Mouse (Mus musculus) liver, adult 2 months (tissue): ENCODE measurements around the gene Rcor1. TPM values are rescaled to one million over a fixed set of nuclear protein-coding genes. Genes with fewer than 3 reads are reported as not detected.

Source experiments
- DNase-seq: peaks from one replicate; pipeline ENCODE4 v3.0.0-alpha.2; 2011; ENCODE audit warnings: low read depth, low spot score; ENCODE audit errors: extremely low read depth
- H3K27ac ChIP-seq: fragments of 200-500 bp; replicated peaks from 2 replicates; pipeline ENCODE4 v1.5.1; 2012; ENCODE audit warnings: low read depth, mild to moderate bottlenecking, control low read depth, inconsistent platforms, low read length; ENCODE audit not compliant: insufficient read depth
- H3K27me3 ChIP-seq: fragments of 200-500 bp; 2 replicates; pipeline ENCODE4 v1.6.1; 2012; ENCODE audit warnings: mild to moderate bottlenecking, moderate library complexity, low read length, inconsistent platforms; ENCODE audit not compliant: control insufficient read depth, insufficient read depth
- H3K36me3 ChIP-seq: fragments of 200-500 bp; 2 replicates; pipeline ENCODE4 v1.6.1; 2012; ENCODE audit warnings: low read length, inconsistent platforms; ENCODE audit not compliant: control insufficient read depth, insufficient read depth
- H3K4me1 ChIP-seq: fragments of 200-500 bp; 2 replicates; pipeline ENCODE4 v1.6.1; 2011; ENCODE audit warnings: low read length; ENCODE audit not compliant: control insufficient read depth, insufficient read depth
- H3K4me3 ChIP-seq: fragments of 200-500 bp; 2 replicates; pipeline ENCODE4 v1.5.1; 2011; ENCODE audit warnings: low read depth, mild to moderate bottlenecking, control low read depth, low read length, moderate library complexity; ENCODE audit not compliant: insufficient read depth
- H3K79me2 ChIP-seq: fragments of 200-500 bp; 2 replicates; pipeline ENCODE4 v1.6.1; 2012; ENCODE audit warnings: inconsistent platforms, mild to moderate bottlenecking, low read length, moderate library complexity; ENCODE audit not compliant: control insufficient read depth, insufficient read depth
- H3K9ac ChIP-seq: fragments of 200-500 bp; 2 replicates; pipeline ENCODE4 v1.6.1; 2012; ENCODE audit warnings: low read depth, mild to moderate bottlenecking, control low read depth, inconsistent platforms, low read length
- CTCF ChIP-seq: fragments of 200-500 bp; IDR thresholded peaks from 2 replicates; pipeline ENCODE4 v1.5.1; 2011; ENCODE audit warnings: low read depth, low read length, control low read depth
- POLR2A ChIP-seq: fragments of 200-500 bp; IDR thresholded peaks from 2 replicates; pipeline ENCODE4 v1.6.1; 2011; ENCODE audit warnings: low read length, control low read depth; ENCODE audit not compliant: insufficient read depth; ENCODE audit errors: extremely low read depth
- WGBS: fragments of 180-500 bp; shearing (Covaris S2); methylation state at CpG from one replicate; pipeline ENCODE4 v1.1.7; 2018; 5-methylcytosine and 5-hydroxymethylcytosine counted together
- polyA plus RNA-seq: library from polyadenylated mRNA; depleted of rRNA; stranded (reverse); fragments of >200 nt; gene quantifications from 2 replicates; pipeline ENCODE4 v1.2.3, GENCODE M21; 2012
- total RNA-seq: library from RNA; depleted of rRNA; stranded (reverse); fragments of >200 nt; gene quantifications from 2 replicates; pipeline ENCODE4 v1.2.3, GENCODE M21; 2014

Rcor1 gene
- total and polyA plus RNA-seq, 2 experiments: 4.4 to 5.3 TPM

DNA sequence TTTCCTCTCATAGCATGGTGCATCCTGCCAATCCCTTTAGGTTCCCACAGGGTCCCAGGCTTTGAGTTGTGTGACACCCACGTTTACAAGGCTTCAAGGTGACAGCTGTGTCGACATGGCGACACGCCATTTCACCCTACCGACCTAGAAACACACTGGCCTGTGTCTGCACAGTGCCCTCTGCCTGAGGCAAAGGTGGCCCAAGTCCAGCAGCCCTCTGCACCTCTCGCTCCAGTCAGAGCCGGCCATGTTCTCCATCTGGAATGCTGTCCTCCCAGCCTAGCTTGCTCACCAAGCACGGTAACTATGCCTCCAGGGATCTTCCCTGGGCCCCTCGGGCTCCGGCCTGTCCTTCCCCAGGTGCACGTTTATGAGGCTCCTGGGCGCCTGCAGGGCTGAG lies 46.4 kb upstream of the Rcor1 start:
- Histone ChIP-seq H3K4me1 (no peaks in the 10 kb centered on the region), H3K9ac (no peak overlapping the region), H3K36me3 (no peaks in the 10 kb centered on the region), H3K4me3 (no peak overlapping the region), H3K27me3 (no peaks in the 10 kb centered on the region), H3K27ac (no peak overlapping the region), H3K79me2 (no peaks in the 10 kb centered on the region)
- WGBS: 57% methylated on average over 12 of the region's 12 CpGs
- TF ChIP-seq CTCF (no peak), POLR2A (no peak)
- DNase-seq: peak; percentile 61

DNA sequence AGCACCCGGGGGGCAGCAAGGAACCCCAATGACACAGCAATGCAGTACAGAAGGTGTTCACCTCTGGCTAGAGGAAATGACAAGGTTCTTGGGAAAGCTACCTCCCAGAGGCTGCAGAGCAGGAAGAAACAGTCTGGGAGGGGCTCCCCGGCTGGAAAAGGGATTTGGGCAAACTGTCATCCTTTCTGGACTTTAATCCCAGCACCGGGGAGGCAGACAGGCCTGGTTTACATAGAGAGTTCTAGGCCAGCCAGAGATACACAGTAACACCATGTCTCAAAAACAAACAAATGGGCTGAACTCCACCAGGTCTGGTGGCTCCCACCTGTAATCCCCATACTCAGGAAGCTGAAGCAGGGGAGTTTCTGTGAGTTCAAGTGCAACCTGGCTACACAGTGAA lies 45.9 kb upstream of the Rcor1 start:
- WGBS: 48% methylated on average over 3 of the region's 3 CpGs
- TF ChIP-seq POLR2A (no peak), CTCF (no peak)
- Histone ChIP-seq H3K79me2 (no peaks in the 10 kb centered on the region), H3K9ac (no peak overlapping the region), H3K4me3 (no peak overlapping the region), H3K27ac (no peak overlapping the region), H3K27me3 (no peaks in the 10 kb centered on the region), H3K4me1 (no peaks in the 10 kb centered on the region), H3K36me3 (no peaks in the 10 kb centered on the region)
- DNase-seq: peak; percentile 55

DNA sequence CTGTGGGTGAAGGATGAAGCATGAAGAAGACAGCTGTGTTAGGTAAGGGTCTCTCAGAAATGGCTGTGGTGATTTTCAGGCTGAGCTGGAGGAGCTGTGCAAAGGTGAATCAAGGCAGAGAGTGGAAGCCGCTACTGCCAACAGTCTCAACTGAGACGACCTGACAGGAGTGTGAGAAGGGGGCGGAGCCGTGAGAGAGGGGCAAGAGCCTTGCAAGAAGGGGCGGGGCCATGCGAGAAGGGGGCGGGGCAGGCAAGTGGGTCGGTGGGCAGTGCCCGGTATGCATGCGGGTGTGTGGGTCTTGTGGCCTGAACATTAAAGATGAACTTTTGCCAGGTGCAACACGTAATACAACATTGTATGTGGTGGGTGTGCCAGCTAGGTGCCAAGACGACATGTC lies 44.5 kb upstream of the Rcor1 start:
- H3K36me3 ChIP-seq: no peaks in the 10 kb centered on the region
- WGBS: 58% methylated on average over 12 of the region's 12 CpGs
- no peak for DNase-seq

DNA sequence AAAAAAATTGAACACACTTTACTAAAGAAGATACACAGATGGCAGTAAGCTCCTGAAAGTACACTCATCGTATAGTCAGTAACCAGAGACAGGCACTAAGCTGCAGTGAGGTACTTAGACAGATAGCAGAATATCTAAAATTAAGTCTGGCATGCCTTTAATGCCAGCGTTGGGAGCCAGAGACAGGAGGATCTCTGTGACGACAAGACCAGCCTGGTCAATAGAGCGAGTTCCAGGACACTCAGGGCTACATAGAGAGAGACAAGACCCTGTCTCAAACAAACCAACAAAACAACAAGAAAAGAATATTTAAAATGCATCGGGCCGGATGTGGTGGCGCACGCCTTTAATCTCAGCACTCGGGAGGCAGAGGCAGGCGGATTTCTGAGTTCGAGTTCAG lies 41.1 kb upstream of the Rcor1 start:
- H3K36me3 ChIP-seq: no peaks in the 10 kb centered on the region
- H3K79me2 ChIP-seq: no peaks in the 10 kb centered on the region
- no peak overlapping the region for H3K27ac ChIP-seq
- no peak overlapping the region for H3K4me3 ChIP-seq
- no peak for DNase-seq
- no peaks in the 10 kb centered on the region for H3K27me3 ChIP-seq
- no peak for TF ChIP-seq POLR2A
- TF ChIP-seq CTCF: no peak
- H3K4me1 ChIP-seq: no peaks in the 10 kb centered on the region
- WGBS: 96% methylated on average over 11 of the region's 11 CpGs
- no peak overlapping the region for H3K9ac ChIP-seq

More for the DNA sequence above, 44.5 kb upstream of the Rcor1 start:
- Histone ChIP-seq H3K27ac (no peak overlapping the region), H3K27me3 (no peaks in the 10 kb centered on the region), H3K79me2 (no peaks in the 10 kb centered on the region), H3K9ac (no peak overlapping the region), H3K4me3 (no peak overlapping the region), H3K4me1 (no peaks in the 10 kb centered on the region)
- TF ChIP-seq CTCF: no peak
- no peak for TF ChIP-seq POLR2A

DNA sequence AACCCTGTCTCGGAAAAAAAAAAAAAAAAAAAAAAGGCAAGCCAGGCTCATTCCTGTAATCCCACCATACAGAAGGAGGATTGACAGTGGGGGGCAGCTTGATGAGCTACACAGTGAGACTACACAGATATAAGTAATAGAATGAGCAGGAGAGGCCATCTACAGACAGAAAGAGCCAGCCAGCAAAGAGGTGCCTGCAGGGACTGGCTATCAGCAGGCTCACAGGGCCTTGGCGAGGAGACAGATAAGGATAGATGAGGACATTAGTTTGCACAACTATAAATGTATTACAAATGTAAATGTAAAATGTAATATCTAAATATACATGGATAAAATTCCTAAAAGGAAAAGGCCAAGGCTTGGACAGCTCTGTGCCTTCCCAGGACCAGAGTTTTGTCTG lies 39.3 kb upstream of the Rcor1 start:
- no peak overlapping the region for H3K4me3 ChIP-seq
- H3K9ac ChIP-seq: no peak overlapping the region
- H3K79me2 ChIP-seq: no peaks in the 10 kb centered on the region
- H3K4me1 ChIP-seq: no peaks in the 10 kb centered on the region
- DNase-seq: no peak
- no peaks in the 10 kb centered on the region for H3K36me3 ChIP-seq
- 77% methylated on average over 2 of the region's 2 CpGs for WGBS
- H3K27ac ChIP-seq: no peak overlapping the region
- TF ChIP-seq POLR2A (no peak), CTCF (no peak)
- no peaks in the 10 kb centered on the region for H3K27me3 ChIP-seq

DNA sequence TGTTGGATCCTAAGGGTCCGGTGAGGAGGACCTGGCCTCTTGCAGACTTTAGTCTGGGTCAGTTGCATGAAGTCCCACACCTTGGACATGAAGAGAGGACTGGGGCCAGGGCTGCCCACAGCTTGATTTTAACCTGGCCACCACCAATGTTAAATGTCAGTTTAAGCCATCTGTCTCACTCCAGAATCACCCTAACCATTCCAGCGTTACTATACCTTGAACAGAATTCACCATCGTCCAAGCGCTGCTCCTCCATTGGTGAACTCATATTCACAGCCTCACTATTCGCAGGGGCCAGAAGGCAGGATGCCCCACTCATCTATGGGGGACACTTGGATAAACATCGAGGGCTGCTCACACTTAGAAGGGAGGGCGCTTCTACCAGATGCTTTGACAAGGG lies 38.2 kb upstream of the Rcor1 start:
- WGBS: 90% methylated on average over 7 of the region's 7 CpGs
- DNase-seq: no peak

More for the DNA sequence above, 38.2 kb upstream of the Rcor1 start:
- Histone ChIP-seq H3K4me3 (no peak overlapping the region), H3K79me2 (no peaks in the 10 kb centered on the region), H3K4me1 (no peaks in the 10 kb centered on the region; the same call in 1 of the 2 replicates), H3K27ac (no peak overlapping the region), H3K9ac (no peak overlapping the region), H3K36me3 (no peaks in the 10 kb centered on the region), H3K27me3 (no peaks in the 10 kb centered on the region)
- no peak for TF ChIP-seq POLR2A
- TF ChIP-seq CTCF: no peak
